Mouse (Mus musculus): ENCODE measurements around the gene Ipmk.
A peak's percentile ranks its signal among the peaks of the same experiment; 100 is the strongest.

DNA sequence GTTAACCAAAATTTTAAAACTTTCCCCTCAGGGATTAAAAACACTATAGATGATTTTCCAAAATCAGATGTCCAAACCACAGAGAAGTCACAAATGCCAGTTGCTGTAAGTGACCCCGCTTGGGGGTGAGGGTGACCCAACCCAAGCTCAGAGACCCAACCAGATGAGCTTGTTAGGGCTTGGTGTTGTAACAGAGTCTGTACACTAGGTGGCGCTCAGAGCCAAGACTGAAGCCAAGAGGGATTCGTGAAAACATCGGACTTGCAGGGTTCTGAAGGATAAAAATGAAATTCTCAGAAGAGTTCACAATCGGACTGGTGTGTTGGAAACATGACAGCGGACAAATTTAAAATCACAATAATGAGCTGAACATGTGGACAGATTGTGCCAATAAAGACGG lies 20.8 kb upstream of the Ipmk start:
- peak; percentile 73; the same call in 1 of the 2 replicates for TF ChIP-seq CTCF (IDR thresholded peaks at IDR 0.05; ENCODE audit: borderline replicate concordance, insufficient read depth, low read length)
- TF ChIP-seq POLR2A (IDR thresholded peaks at IDR 0.05; ENCODE audit: low read depth, low read length), result no peak

Measured in embryonic fibroblast, embryonic 13.5 days (primary cell).